Mouse (Mus musculus) kidney, adult 2 months (tissue): ENCODE data around the gene Vax1.

Experiments
- CTCF ChIP-seq: fragments of 200-500 bp; conservative IDR thresholded peaks from 2 replicates; pipeline ENCODE4 v1.5.1; 2011; ENCODE audit warnings: low read depth, mild to moderate bottlenecking, control low read depth, low read length, moderate library complexity, mixed read lengths; ENCODE audit not compliant: insufficient read depth, insufficient read length
- POLR2A ChIP-seq: fragments of 200-500 bp; IDR thresholded peaks from one replicate; pipeline ENCODE4 v1.6.1; 2011; ENCODE audit warnings: low read depth, low read length, control low read depth

GRCm38 (mm10) chr19:59216891-59217290 is 47.0 kb upstream of the Vax1 start:
- TF ChIP-seq CTCF (no peak), POLR2A (no peak)
